Mouse (Mus musculus): ENCODE results near the gene Vmn2r4. TPM values are rescaled to one million over a fixed set of nuclear protein-coding genes. Genes with fewer than 3 reads are reported as not detected.
"Not testable (repeated sequence)": the region's sequence is repeated elsewhere in the genome, so short reads cannot be mapped to it uniquely, and the experiment has no call there.

The Vmn2r4 gene
- not detected in 2 replicates for polyA plus RNA-seq (2012; rRNA removed)

DNA sequence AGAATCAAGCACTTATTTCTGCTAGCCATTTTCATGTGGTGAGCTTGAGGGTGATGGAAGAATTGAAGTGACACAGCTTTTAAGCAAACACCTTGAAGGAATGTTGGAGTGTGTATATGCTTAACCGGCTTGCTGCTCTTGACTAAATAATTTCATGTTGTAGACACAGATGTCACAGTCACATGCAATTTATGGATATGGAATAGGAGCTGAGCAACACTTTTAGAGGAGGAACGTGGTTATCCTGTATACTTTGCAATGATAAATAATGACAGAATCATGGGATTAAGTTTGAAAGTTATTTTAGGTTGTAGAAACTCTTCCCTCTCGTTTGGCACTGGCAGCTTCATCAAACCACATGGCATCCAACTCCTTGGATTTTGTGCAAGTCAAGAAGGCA, at the start of gene Vmn2r4:
Gene Vmn2r4 (minus strand): TSS at position 101 of the 400 bp plus-strand sequence.
- not testable (repeated sequence) for H3K4me3 ChIP-seq (ENCODE audit: insufficient read depth, low read length); H3K4me1 ChIP-seq (ENCODE audit: control insufficient read depth, insufficient read depth, low read length); H3K27ac ChIP-seq (ENCODE audit: insufficient read depth, low read length)

DNA sequence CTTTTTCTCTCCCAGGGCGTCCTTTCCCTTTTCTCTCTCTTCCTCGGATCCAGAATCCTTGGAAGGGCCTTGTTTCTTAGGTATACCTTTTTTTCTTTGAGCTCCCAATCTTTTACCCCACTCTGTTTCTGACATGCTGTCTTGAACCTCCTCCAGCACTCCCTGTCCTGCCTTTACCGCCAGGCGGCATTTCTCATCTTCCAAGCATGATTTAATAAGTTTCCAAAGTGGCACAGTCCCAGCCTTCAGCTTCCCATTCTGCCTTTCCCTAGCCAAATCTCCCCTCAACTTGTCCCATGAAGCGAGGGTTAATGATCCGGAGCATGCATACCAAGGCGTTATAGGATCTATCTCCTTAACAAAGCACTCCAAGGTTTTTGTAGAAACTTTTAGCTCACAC, 19.1 kb upstream of the Vmn2r4 start:
- not testable (repeated sequence) for H3K4me3 ChIP-seq (ENCODE audit: insufficient read depth, low read length); H3K27ac ChIP-seq (ENCODE audit: insufficient read depth, low read length); H3K4me1 ChIP-seq (ENCODE audit: control insufficient read depth, insufficient read depth, low read length)

GRCm38 (mm10) chr3:64428117-64428798, 13.1 kb upstream of the Vmn2r4 start:
- not testable (repeated sequence) for H3K27ac ChIP-seq (ENCODE audit: insufficient read depth, low read length); H3K4me1 ChIP-seq (ENCODE audit: control insufficient read depth, insufficient read depth, low read length); H3K4me3 ChIP-seq (ENCODE audit: insufficient read depth, low read length)

DNA sequence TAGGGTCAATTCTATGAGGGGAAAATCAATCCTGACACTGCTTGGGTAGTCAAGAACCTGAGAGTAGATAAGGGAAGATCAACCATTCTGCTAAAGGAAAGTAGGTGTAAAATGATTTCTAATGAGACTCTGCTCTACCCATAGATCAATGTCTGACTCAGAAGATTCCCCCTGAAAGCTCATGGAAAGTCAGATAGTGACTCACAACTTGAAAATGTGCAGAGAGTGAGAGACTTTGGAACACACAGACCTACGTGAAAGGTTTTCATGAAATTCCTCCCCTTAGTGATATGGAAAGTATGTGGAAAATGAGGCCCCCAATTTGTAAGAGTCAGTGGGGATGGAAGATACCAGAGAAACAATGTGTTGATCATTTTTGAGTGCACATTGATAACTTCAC, 7.0 kb upstream of the Vmn2r4 start:
- not testable (repeated sequence) for H3K4me1 ChIP-seq (ENCODE audit: control insufficient read depth, insufficient read depth, low read length); H3K4me3 ChIP-seq (ENCODE audit: insufficient read depth, low read length); H3K27ac ChIP-seq (ENCODE audit: insufficient read depth, low read length)

- H3K4me1 ChIP-seq (ENCODE audit: control insufficient read depth, insufficient read depth, low read length); H3K4me3 ChIP-seq (ENCODE audit: insufficient read depth, low read length); H3K27ac ChIP-seq (ENCODE audit: insufficient read depth, low read length): not testable (repeated sequence)
Measured at GRCm38 (mm10) chr3:64417477-64417876, 2.3 kb upstream of the Vmn2r4 start.

GRCm38 (mm10) chr3:64414253-64414652, 915 bp downstream of the Vmn2r4 start:
- not testable (repeated sequence) for H3K4me1 ChIP-seq (ENCODE audit: control insufficient read depth, insufficient read depth, low read length); H3K27ac ChIP-seq (ENCODE audit: insufficient read depth, low read length); H3K4me3 ChIP-seq (ENCODE audit: insufficient read depth, low read length)

DNA sequence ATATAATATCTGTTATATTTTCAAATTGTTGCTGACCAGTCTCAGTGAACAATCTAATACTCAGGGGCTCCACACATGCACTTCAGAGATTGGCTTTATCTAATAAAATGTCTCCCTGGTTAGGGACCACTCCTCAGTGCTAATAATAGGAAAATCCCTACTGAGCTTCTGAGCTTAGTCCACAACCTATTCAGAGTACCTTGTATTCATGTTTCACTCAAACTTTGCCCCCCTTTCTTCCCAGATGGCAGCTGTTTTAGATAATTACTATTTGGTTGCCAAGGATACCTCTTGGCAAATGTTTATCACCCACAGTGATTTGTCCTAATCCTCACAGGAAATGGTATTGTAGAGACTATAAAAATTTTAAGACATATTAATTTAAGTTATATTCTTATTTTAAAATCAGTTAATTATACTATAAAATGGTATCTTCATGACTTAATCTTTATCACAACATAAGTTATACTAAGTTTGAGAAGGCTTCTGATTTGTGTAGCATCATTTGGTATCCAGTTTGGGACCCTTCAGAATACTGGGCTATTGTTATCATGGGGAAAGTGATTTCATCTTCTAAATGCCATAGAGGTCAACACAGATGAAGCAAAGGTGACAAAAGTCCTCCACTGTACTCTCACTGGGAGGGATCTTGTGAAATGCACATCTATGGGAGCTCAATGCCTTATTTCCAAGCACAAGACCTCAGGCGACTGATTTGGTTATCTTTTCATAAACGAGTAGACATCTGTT, 55.7 kb downstream of the Vmn2r4 start:
- H3K4me3 ChIP-seq (ENCODE audit: insufficient read depth, low read length), result no peak overlapping the region
- no peak overlapping the region for H3K27ac ChIP-seq (ENCODE audit: insufficient read depth, low read length)
- no peak for TF ChIP-seq POLR2A (IDR thresholded peaks at IDR 0.05; ENCODE audit: extremely low read depth, insufficient read depth, low read length)
- no peak for TF ChIP-seq CTCF (IDR thresholded peaks at IDR 0.05; ENCODE audit: extremely low read depth, insufficient read depth, low read length)
- no peaks in the 10 kb centered on the region for H3K4me1 ChIP-seq (ENCODE audit: control insufficient read depth, insufficient read depth, low read length)

Other genes starting within 250 kb of the Vmn2r4 start
- not detected in 2 replicates for gene Vmn2r3, start 125.7 kb downstream of the Vmn2r4 start, polyA plus RNA-seq (2012; rRNA removed)
- gene Vmn2r5, start 94.5 kb upstream of the Vmn2r4 start, polyA plus RNA-seq (2012; rRNA removed), result not detected in 2 replicates
- gene Vmn2r6, start 150.5 kb upstream of the Vmn2r4 start, polyA plus RNA-seq (2012; rRNA removed), result not detected in 2 replicates

All from cortical plate, adult 2 months (tissue).